Mouse (Mus musculus) left cerebral cortex, postnatal 36 days (tissue): ENCODE measurements around the gene Gm3625. TPM values are rescaled to one million over a fixed set of nuclear protein-coding genes. Genes with fewer than 3 reads are reported as not detected.
A peak's percentile ranks its signal among the peaks of the same experiment; 100 is the strongest.
"Not testable (repeated sequence)": the region's sequence is repeated elsewhere in the genome, so short reads cannot be mapped to it uniquely, and the experiment has no call there.

ENCODE experiments used
- DNase-seq, 2 experiments: peaks; one replicate each; pipeline ENCODE4 v3.0.0; 2021 to 2022; ENCODE audit warnings: low spot score in 2 of 2, mixed read lengths in 1 of 2
- intact Hi-C: fragments of 180-260 bp; cut with DNase I; formaldehyde crosslinking; loops from one replicate; pipeline ENCODE4 v1.15.1; 2025
- total RNA-seq, 2 experiments: library from RNA; stranded (reverse); gene quantifications; 2 replicates each; pipeline ENCODE4 v1.2.3; 2021

The Gm3625 gene
- total RNA-seq, 2 experiments from 2014 or later: not detected

- no peak for DNase-seq
- intact Hi-C loops: no loop called here
Observed at GRCm38 (mm10) chr12:4557436-4557835, 35.3 kb downstream of the Gm3625 start.

- no peak for DNase-seq
- intact Hi-C loops: no loop called here
Observed at GRCm38 (mm10) chr12:4556891-4557290, 35.8 kb downstream of the Gm3625 start.

GRCm38 (mm10) chr12:4555451-4555850, 37.3 kb downstream of the Gm3625 start:
- DNase-seq: no peak
- intact Hi-C loops: no loop called here

GRCm38 (mm10) chr12:4553704-4554103, 39.0 kb downstream of the Gm3625 start:
- intact Hi-C loops, DNase-seq: not testable (repeated sequence)

- peak; percentile 52 to 80 for DNase-seq
- intact Hi-C loops: loop anchor here (5.0 kb wide), 3 partner anchors 46 to 441 kb away; partner anchors contain the start of gene Ncoa1
Observed at GRCm38 (mm10) chr12:4548053-4549013, 44.4 kb downstream of the Gm3625 start.

GRCm38 (mm10) chr12:4547557-4547956, 45.2 kb downstream of the Gm3625 start:
- intact Hi-C loops: loop anchor here (5.0 kb wide), 3 partner anchors 45 to 440 kb away; partner anchors contain the start of gene Ncoa1
- DNase-seq: no peak

GRCm38 (mm10) chr12:4546491-4546890, 46.2 kb downstream of the Gm3625 start:
- DNase-seq: no peak
- intact Hi-C loops: loop anchor here (5.0 kb wide), 3 partner anchors 44 to 439 kb away; partner anchors contain the start of gene Ncoa1

GRCm38 (mm10) chr12:4545425-4545824, 47.3 kb downstream of the Gm3625 start:
- intact Hi-C loops: loop anchor here (5.0 kb wide), 3 partner anchors 43 to 438 kb away; partner anchors contain the start of gene Ncoa1
- no peak for DNase-seq

- intact Hi-C loops: no loop called here
- DNase-seq: no peak
Observed at GRCm38 (mm10) chr12:4544400-4544919, 48.3 kb downstream of the Gm3625 start.

Other genes with a start within 250 kb of the Gm3625 start
- gene Ncoa1, start 115.7 kb downstream of the Gm3625 start, total RNA-seq: 100 to 1,000 TPM; 104 to 110 TPM
- 10 to 100 TPM; 62.6 to 73.0 TPM for gene Itsn2, start 289 bp downstream of the Gm3625 start, total RNA-seq
- 1 to 10 TPM; 1.6 to 3.0 TPM for gene Fam228a, start 145.5 kb upstream of the Gm3625 start, total RNA-seq
- gene Pfn4, start 176.1 kb upstream of the Gm3625 start, total RNA-seq: 10 to 100 TPM; 10.5 to 13.7 TPM
- gene Fam228b, start 176.3 kb upstream of the Gm3625 start, total RNA-seq: 10 to 100 TPM; 18.8 to 21.8 TPM
- gene Sf3b6, start 224.6 kb upstream of the Gm3625 start, total RNA-seq: 100 to 1,000 TPM in 1 of 2 experiments, 10 to 100 TPM in 1; 82.3 to 103 TPM
- 10 to 100 TPM; 43.8 to 54.7 TPM for gene Fkbp1b, start 248.7 kb upstream of the Gm3625 start, total RNA-seq